Mouse (Mus musculus) liver, embryonic 14.5 days (tissue): Measurements from ENCODE around the gene Dhx40. TPM values are rescaled to one million over a fixed set of nuclear protein-coding genes. Genes with fewer than 3 reads are reported as not detected.

Source experiments
- ATAC-seq: fragments of 200-750 bp; cut with Nextera tagmentation; 2 replicates; pipeline ENCODE4 v1.8.0; 2017; ENCODE audit warnings: moderate number of reproducible peaks, mild to moderate bottlenecking, moderate library complexity; ENCODE audit not compliant: insufficient read depth
- DNase-seq, 3 experiments: peaks; one replicate each; pipeline ENCODE4 v3.0.0-alpha.2; 2012 to 2013; ENCODE audit warnings: low read depth in 3 of 3, low spot score in 3 of 3
- H3K27ac ChIP-seq: fragments of 300-500 bp; sonication (generic); 2 replicates; pipeline ENCODE4 v1.5.1; 2014; ENCODE audit warnings: moderate library complexity, mild to moderate bottlenecking, control low read depth, inconsistent platforms
- H3K27me3 ChIP-seq: fragments of 300-500 bp; sonication (generic); 2 replicates; pipeline ENCODE4 v1.6.1; 2014; ENCODE audit warnings: mild to moderate bottlenecking, low read length, moderate library complexity; ENCODE audit not compliant: control insufficient read depth, insufficient read depth
- H3K36me3 ChIP-seq: fragments of 300-500 bp; sonication (generic); replicated peaks from 2 replicates; pipeline ENCODE4 v1.6.1; 2014; ENCODE audit warnings: low read depth; ENCODE audit not compliant: control insufficient read depth, insufficient read depth
- H3K4me1 ChIP-seq, 2 experiments: fragments of 200-500 bp in 1 of 2; fragments of 300-500 bp in 1 of 2; sonication (generic) in 1 of 2; replicated peaks; 2 replicates each; pipeline ENCODE4 v1.6.1; 2012 to 2014; ENCODE audit warnings: antibody characterized with exemption in 1 of 2, inconsistent platforms in 1 of 2, low read length in 1 of 2; ENCODE audit not compliant: control insufficient read depth in 2 of 2, insufficient read depth in 2 of 2
- H3K4me2 ChIP-seq: fragments of 300-500 bp; sonication (generic); 2 replicates; pipeline ENCODE4 v1.6.1; 2014; ENCODE audit warnings: low read depth, mild to moderate bottlenecking, control low read depth, moderate library complexity
- H3K4me3 ChIP-seq, 2 experiments: fragments of 200-500 bp in 1 of 2; fragments of 300-500 bp in 1 of 2; sonication (generic) in 1 of 2; 2 replicates each; pipeline ENCODE4 v1.5.1; 2012 to 2014; ENCODE audit warnings: low read depth in 2 of 2, low read length in 2 of 2, mild to moderate bottlenecking in 2 of 2, control low read depth in 1 of 2, inconsistent platforms in 1 of 2, moderate library complexity in 1 of 2; ENCODE audit not compliant: insufficient read depth in 1 of 2
- H3K9ac ChIP-seq: fragments of 300-500 bp; sonication (generic); replicated peaks from 2 replicates; pipeline ENCODE4 v1.6.1; 2014; ENCODE audit warnings: mild to moderate bottlenecking, control low read depth, moderate library complexity
- H3K9me3 ChIP-seq: fragments of 300-500 bp; sonication (generic); 2 replicates; pipeline ENCODE4 v1.6.1; 2016; ENCODE audit warnings: low read length, mixed read lengths; ENCODE audit not compliant: control insufficient read depth
- CTCF ChIP-seq: IDR thresholded peaks from 2 replicates; pipeline ENCODE4 v1.5.1; 2016; ENCODE audit warnings: antibody characterized with exemption, low read depth, control low read depth
- EP300 ChIP-seq: IDR thresholded peaks from 2 replicates; pipeline ENCODE4 v1.6.1; 2016; ENCODE audit warnings: antibody characterized with exemption, low read depth
- WGBS: fragments of 180-500 bp; shearing (Covaris S2); extraction: QIAGEN DNeasy Blood & Tissue Kit; methylation state at CpG from one replicate; pipeline ENCODE4 v1.1.7; 2014; ENCODE audit not compliant: insufficient replicate concordance; 5-methylcytosine and 5-hydroxymethylcytosine counted together
- polyA plus RNA-seq, 2 experiments: library from polyadenylated mRNA; depleted of rRNA in 1 of 2; stranded (reverse) in 1 of 2; unstranded in 1 of 2; fragments of >200 nt; fragmentation: Nextera tagmentation in 1 of 2; extraction: Ambion mirVana in 1 of 2; gene quantifications; 2 replicates each; pipeline versions ENCODE4 v1.2.1 to v1.2.3; 2012 to 2014

Dhx40 gene
- polyA plus RNA-seq, 2 experiments = 3.9 to 8.2 TPM

GRCm38 (mm10) chr11:86756156-86757141, 51.1 kb downstream of the Dhx40 start:
- Histone ChIP-seq H3K27me3 (no peaks in the 10 kb centered on the region), H3K9ac (peak overlapping the region; percentile 97), H3K36me3 (peaks cover 11% of the 10 kb centered on the region), H3K27ac (peak overlapping the region; percentile 92), H3K9me3 (no peaks in the 10 kb centered on the region), H3K4me1 (peaks cover 40 to 46% of the 10 kb centered on the region in 2 experiments), H3K4me2 (peak overlapping the region; percentile 96), H3K4me3 (peak overlapping the region; percentile 86 to 89)
- TF ChIP-seq CTCF (0 out of 2 replicates have a peak, but pooled peaks have one; percentile 10), EP300 (no peak)
- ATAC-seq (0 out of 2 replicates have a peak, but pooled peaks have one; percentile 7), DNase-seq (peak in 2 of 3 experiments; percentile 53 to 69)
- WGBS = under 1% methylated on average over 31 of the region's 31 CpGs

- Histone ChIP-seq H3K4me3 (no peak overlapping the region; a peak in 1 of 4 replicates), H3K27ac (peak overlapping the region; percentile 50), H3K36me3 (peaks cover 11% of the 10 kb centered on the region), H3K4me1 (peaks cover 36 to 57% of the 10 kb centered on the region in 2 experiments), H3K9me3 (no peaks in the 10 kb centered on the region), H3K9ac (peak overlapping the region; percentile 36; the same call in 1 of the 2 replicates), H3K27me3 (no peaks in the 10 kb centered on the region), H3K4me2 (peak overlapping the region; percentile 34)
- TF ChIP-seq CTCF (no peak), EP300 (no peak)
- ATAC-seq = no peak
- no peak for DNase-seq
Observed at GRCm38 (mm10) chr11:86752404-86752803, 55.1 kb downstream of the Dhx40 start.

GRCm38 (mm10) chr11:86751010-86751409, 56.5 kb downstream of the Dhx40 start:
- Histone ChIP-seq H3K27me3 (no peaks in the 10 kb centered on the region), H3K4me2 (peak overlapping the region; percentile 37), H3K36me3 (peaks cover 11% of the 10 kb centered on the region), H3K27ac (peak overlapping the region; percentile 66), H3K9me3 (no peaks in the 10 kb centered on the region), H3K9ac (0 out of 2 replicates have a peak overlapping the region, but pooled peaks have one; percentile 24), H3K4me1 (peaks cover 45 to 70% of the 10 kb centered on the region in 2 experiments), H3K4me3 (no peak overlapping the region)
- WGBS = 66% methylated on average over 1 of the region's 1 CpGs
- peak; percentile 54; the same call in 1 of the 2 replicates for ATAC-seq
- no peak for DNase-seq
- TF ChIP-seq CTCF = no peak
- no peak for TF ChIP-seq EP300

GRCm38 (mm10) chr11:86749776-86750423, 57.6 kb downstream of the Dhx40 start:
- no peak overlapping the region for H3K27ac ChIP-seq
- H3K9ac ChIP-seq = no peak overlapping the region; the same call in 1 of the 2 replicates
- no peak overlapping the region for H3K4me3 ChIP-seq
- WGBS = 86% methylated on average over 3 of the region's 3 CpGs
- H3K4me1 ChIP-seq = peaks cover 52 to 76% of the 10 kb centered on the region in 2 experiments
- TF ChIP-seq CTCF = no peak
- no peak for TF ChIP-seq EP300
- peaks cover 7% of the 10 kb centered on the region for H3K36me3 ChIP-seq
- DNase-seq = no peak
- H3K27me3 ChIP-seq = no peaks in the 10 kb centered on the region
- no peak for ATAC-seq
- no peak overlapping the region for H3K4me2 ChIP-seq
- H3K9me3 ChIP-seq = no peaks in the 10 kb centered on the region
